In the genomic region with DNA sequence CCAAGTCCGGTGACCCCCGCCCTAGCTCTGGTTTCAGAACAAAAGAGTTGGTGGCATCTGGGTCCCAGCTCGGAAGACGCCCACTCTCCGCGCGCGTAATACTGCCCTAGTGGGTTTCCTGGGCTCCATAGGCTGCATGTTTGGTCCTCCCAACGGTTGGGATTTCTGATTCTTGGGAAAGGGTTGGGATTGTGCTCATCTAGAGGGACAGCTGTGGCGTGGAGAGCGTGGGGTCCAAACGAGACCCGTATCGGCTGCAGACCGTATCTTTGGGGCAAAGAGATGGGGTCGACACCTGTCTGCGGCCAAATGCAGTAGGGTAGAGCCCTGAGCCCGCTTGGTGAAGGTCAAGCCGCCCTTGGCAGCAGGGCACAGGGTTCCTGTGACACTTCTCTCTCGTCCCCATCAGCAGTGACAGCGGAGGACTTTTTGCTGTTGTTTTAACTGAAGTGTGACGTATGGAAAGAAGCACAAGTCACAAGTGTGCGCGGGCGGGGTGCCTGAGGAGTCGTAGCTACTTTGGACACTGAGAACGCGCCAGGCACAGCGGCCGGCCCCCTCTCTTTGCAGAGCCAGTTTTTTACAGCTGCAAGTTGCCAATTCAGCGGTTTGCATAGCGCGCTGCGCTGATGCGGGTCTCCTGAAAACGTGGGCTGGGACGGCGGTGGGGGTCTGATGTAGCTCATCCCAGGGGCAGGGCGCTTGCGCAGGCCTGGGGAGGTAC, we compare ENCODE assay signal across 8 mouse cellular contexts. TPM values are rescaled to one million over a fixed set of nuclear protein-coding genes. Genes with fewer than 3 reads are reported as not detected.
A peak's percentile ranks its signal among the peaks of the same experiment; 100 is the strongest.
DNase-seq lines count a peak whose midpoint lies in the region; ATAC-seq and TF ChIP-seq lines count a peak whose summit lies in the region.

No protein-coding gene starts in this region.

- TF ChIP-seq CTCF in layer of hippocampus, adult 2 months (conservative IDR thresholded peaks at IDR 0.05): no peak
- TF ChIP-seq CTCF in lung, adult 2 months (IDR thresholded peaks at IDR 0.05; ENCODE audit: insufficient read depth, low read length): no peak

- TF ChIP-seq POLR2A in lung, adult 2 months (IDR thresholded peaks at IDR 0.05; ENCODE audit: borderline replicate concordance, extremely low read depth, low read depth, low read length): no peak

- WGBS in forebrain, embryonic 16.5 days: under 1% methylated on average over 40 of the region's 40 CpGs
- 1% methylated on average over 40 of the region's 40 CpGs for WGBS in lung, adult 2 months
- WGBS in neural tube, embryonic 14.5 days: under 1% methylated on average over 40 of the region's 40 CpGs

- H3K27me3 ChIP-seq in forebrain, embryonic 16.5 days (replicated peaks; ENCODE audit: control insufficient read depth, insufficient read depth, low read length): peaks cover 8% of the 10 kb centered on the region
- H3K27me3 ChIP-seq in neural tube, embryonic 14.5 days (ENCODE audit: control insufficient read depth, insufficient read depth, low read length): peaks cover 14% of the 10 kb centered on the region

- H3K9me3 ChIP-seq in forebrain, embryonic 16.5 days (ENCODE audit: control insufficient read depth, low read length): no peaks in the 10 kb centered on the region
- no peaks in the 10 kb centered on the region for H3K9me3 ChIP-seq in neural tube, embryonic 14.5 days (ENCODE audit: control insufficient read depth, low read length)

- H3K9ac ChIP-seq in forebrain, embryonic 16.5 days (replicated peaks; ENCODE audit: low read depth, low read length): peak overlapping the region; percentile 66
- peak overlapping the region; percentile 52 for H3K9ac ChIP-seq in neural tube, embryonic 14.5 days (replicated peaks; ENCODE audit: low read depth, low read length)

- no peak overlapping the region for H3K27ac ChIP-seq in forebrain, embryonic 16.5 days (ENCODE audit: low read length)
- H3K27ac ChIP-seq in layer of hippocampus, adult 2 months: peak overlapping the region; percentile 79
- H3K27ac ChIP-seq in neural tube, embryonic 14.5 days (ENCODE audit: low read depth, low read length): no peak overlapping the region

- no peaks in the 10 kb centered on the region for H3K36me3 ChIP-seq in forebrain, embryonic 16.5 days (ENCODE audit: control insufficient read depth, insufficient read depth)
- no peaks in the 10 kb centered on the region for H3K36me3 ChIP-seq in neural tube, embryonic 14.5 days (ENCODE audit: control insufficient read depth, insufficient read depth, low read length)

- peak; percentile 64 for DNase-seq in brain, adult 2 months (ENCODE audit: low read depth, low spot score)
- peak; percentile 35 for DNase-seq in heart, postnatal 25 days (ENCODE audit: low spot score)
- peak; percentile 13 to 16 for DNase-seq in layer of hippocampus, adult 2 months (ENCODE audit: low spot score in 2 of 2)
- peak; percentile 51 for DNase-seq in lung, adult 2 months
- peak; percentile 19 to 34 for DNase-seq in thymus, postnatal 36 days

- peak overlapping the region; percentile 71 for H3K4me3 ChIP-seq in forebrain, embryonic 16.5 days (replicated peaks; ENCODE audit: low read length)
- H3K4me3 ChIP-seq in layer of hippocampus, adult 2 months: peak overlapping the region; percentile 76
- peak overlapping the region; percentile 87 for H3K4me3 ChIP-seq in lung, adult 2 months (replicated peaks; ENCODE audit: extremely low read depth, low read depth, low read length)
- H3K4me3 ChIP-seq in neural tube, embryonic 14.5 days (ENCODE audit: low read depth, low read length): peak overlapping the region; percentile 61

- intact Hi-C loops in heart, postnatal 25 days (cut with DNase I): loop anchor here (2.0 to 5.0 kb wide), 2 partner anchors 30 to 46 kb away; a partner anchor contains a TSS

- peak; percentile 59 for ATAC-seq in CD4-positive, CD25-positive, alpha-beta regulatory T cell, adult 4 months
- peak; percentile 54 for ATAC-seq in forebrain, embryonic 16.5 days
- peak; percentile 32; the same call in 1 of the 2 replicates for ATAC-seq in neural tube, embryonic 14.5 days (ENCODE audit: low read depth)

- peaks cover 22% of the 10 kb centered on the region for H3K4me1 ChIP-seq in forebrain, embryonic 16.5 days (replicated peaks; ENCODE audit: control insufficient read depth, insufficient read depth, low read length)
- H3K4me1 ChIP-seq in lung, adult 2 months (ENCODE audit: control insufficient read depth, insufficient read depth, low read length): peaks cover 8% of the 10 kb centered on the region
- 0 out of 2 replicates have a peak, but pooled peaks cover 5% of the 10 kb centered on the region for H3K4me1 ChIP-seq in neural tube, embryonic 14.5 days (ENCODE audit: control insufficient read depth, insufficient read depth, low read length)

- H3K4me2 ChIP-seq in forebrain, embryonic 16.5 days (ENCODE audit: low read length): peak overlapping the region; percentile 98
- H3K4me2 ChIP-seq in neural tube, embryonic 14.5 days (ENCODE audit: low read depth, low read length): peak overlapping the region; percentile 98

RNA-seq across cellular contexts. Expression of a gene that starts 1.7 kb away (rescaled TPM):
- polyA plus RNA-seq in CD4-positive, CD25-positive, alpha-beta regulatory T cell, adult 4 months (2017; shearing (Covaris generic)): under 1 TPM; 0.23 to 0.80 TPM
- polyA plus RNA-seq in forebrain, embryonic 16.5 days (2015; fragmentation: Nextera tagmentation; extraction: Ambion mirVana): 6.0 and 6.3 TPM in 2 replicates
- 10 to 100 TPM; 21.8 to 22.0 TPM for total RNA-seq in heart, postnatal 25 days (2021)
- 10 to 100 TPM; 10.3 to 10.7 TPM for total RNA-seq in layer of hippocampus, adult 2 months (2021)
- polyA plus RNA-seq in lung, adult 2 months (2012; rRNA removed): 35.1 and 36.0 TPM in 2 replicates
- polyA plus RNA-seq in neural tube, embryonic 14.5 days (2014; fragmentation: Nextera tagmentation; extraction: Ambion mirVana): 21.1 and 21.5 TPM in 2 replicates

RNA-seq across cellular contexts. Expression of a gene that starts 30.1 kb away (rescaled TPM):
- 10 to 100 TPM; 11.3 to 18.8 TPM for polyA plus RNA-seq in CD4-positive, CD25-positive, alpha-beta regulatory T cell, adult 4 months (2017; shearing (Covaris generic))
- 7.4 and 7.8 TPM in 2 replicates for polyA plus RNA-seq in forebrain, embryonic 16.5 days (2015; fragmentation: Nextera tagmentation; extraction: Ambion mirVana)
- total RNA-seq in heart, postnatal 25 days (2021): 1 to 10 TPM; 3.6 to 4.6 TPM
- 1 to 10 TPM; 7.1 to 8.1 TPM for total RNA-seq in layer of hippocampus, adult 2 months (2021)
- polyA plus RNA-seq in lung, adult 2 months (2012; rRNA removed): 5.5 and 8.0 TPM in 2 replicates
- 6.0 and 6.1 TPM in 2 replicates for polyA plus RNA-seq in neural tube, embryonic 14.5 days (2014; fragmentation: Nextera tagmentation; extraction: Ambion mirVana)
